Mouse (Mus musculus): Measurements from ENCODE around the gene Lman1l. TPM values are rescaled to one million over a fixed set of nuclear protein-coding genes. Genes with fewer than 3 reads are reported as not detected.
A peak's percentile ranks its signal among the peaks of the same experiment; 100 is the strongest.

Gene Lman1l
- polyA plus RNA-seq, 1 experiment = not detected

DNA sequence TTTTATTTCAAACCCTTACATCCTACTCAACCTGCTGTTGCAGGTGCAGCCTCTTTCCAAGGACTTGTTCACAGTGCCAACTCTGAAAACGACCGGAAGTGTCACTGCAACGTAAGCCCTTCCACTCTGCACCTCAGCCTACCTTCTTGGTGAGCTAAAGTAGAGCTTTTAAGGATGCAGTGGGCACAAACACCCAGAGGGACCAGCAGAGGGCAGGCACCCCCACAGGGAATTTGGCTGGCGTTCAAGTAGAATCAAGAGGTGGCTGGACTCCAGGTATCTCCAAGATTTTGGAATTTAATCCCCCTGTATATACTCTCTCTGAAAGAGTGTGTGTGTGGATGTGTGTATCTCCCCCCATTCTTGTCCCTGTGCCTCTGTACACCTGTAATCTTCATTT lies 37.3 kb upstream of the Lman1l start:
- Histone ChIP-seq H3K4me3 (ENCODE audit: insufficient read depth, low read length) (no peak overlapping the region), H3K4me1 (ENCODE audit: control insufficient read depth, insufficient read depth, low read length) (peaks cover 13% of the 10 kb centered on the region), H3K27ac (ENCODE audit: insufficient read depth, low read depth, low read length) (no peak overlapping the region)
- TF ChIP-seq CTCF (IDR thresholded peaks at IDR 0.05; ENCODE audit: low read depth, low read length) (no peak), POLR2A (IDR thresholded peaks at IDR 0.05; ENCODE audit: borderline replicate concordance, low read depth, low read length) (no peak)

DNA sequence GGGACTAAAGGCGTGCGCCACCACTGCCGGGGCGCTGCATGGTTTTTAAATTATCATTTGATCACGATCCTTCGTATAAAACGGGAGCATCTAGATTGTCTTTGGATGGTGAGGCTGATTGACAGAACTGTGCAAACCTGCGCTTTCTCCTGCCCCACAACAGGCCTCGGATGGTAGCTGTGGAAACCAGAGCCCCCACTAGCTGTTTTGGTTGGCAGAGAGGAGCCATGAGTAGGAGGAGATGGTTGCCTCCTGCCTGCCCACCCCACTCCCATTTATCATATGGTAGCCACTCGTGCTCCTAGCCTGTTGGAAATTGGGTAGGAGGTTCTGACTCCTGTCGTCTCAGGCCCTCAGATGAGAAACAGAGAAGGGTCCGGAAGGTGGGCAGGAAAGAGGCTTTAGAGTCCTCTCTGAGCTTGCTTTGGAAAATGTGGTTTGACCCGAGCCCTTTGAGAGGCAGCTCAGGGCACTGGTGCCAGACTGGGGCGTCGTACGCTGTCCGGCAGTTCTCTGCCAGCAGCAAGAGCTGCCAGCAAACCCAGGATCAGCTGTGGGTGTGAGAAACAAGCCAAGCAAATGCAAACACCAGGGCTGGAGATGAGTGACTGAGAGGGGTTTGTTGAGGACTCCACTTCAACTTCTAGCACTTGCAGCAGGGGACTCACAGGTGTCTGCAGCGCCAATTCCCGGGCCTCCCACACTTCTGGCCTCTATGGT lies 36.2 kb upstream of the Lman1l start:
- Histone ChIP-seq H3K27ac (ENCODE audit: insufficient read depth, low read depth, low read length) (no peak overlapping the region), H3K4me3 (ENCODE audit: insufficient read depth, low read length) (no peak overlapping the region), H3K4me1 (ENCODE audit: control insufficient read depth, insufficient read depth, low read length) (peaks cover 21% of the 10 kb centered on the region)
- TF ChIP-seq CTCF (IDR thresholded peaks at IDR 0.05; ENCODE audit: low read depth, low read length) (no peak), POLR2A (IDR thresholded peaks at IDR 0.05; ENCODE audit: borderline replicate concordance, low read depth, low read length) (no peak)

DNA sequence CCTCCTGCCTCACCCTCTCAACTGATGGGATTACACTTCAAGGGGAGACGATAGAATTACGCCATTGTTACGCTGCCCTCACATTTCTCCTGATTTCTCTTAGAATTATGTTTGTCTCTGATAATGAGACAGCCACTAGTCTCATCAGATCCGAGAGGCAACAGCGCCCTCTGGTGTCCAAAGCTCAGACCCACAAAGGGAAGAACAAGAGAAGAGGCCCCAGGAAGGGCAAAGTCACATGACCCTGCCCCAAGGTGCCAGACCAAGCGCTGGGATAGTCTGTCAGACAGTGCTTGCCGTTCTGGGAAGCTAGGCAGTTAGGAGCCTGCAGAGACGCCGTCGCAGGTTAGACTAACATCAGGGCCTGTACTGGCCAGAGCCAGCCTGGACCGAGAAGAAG lies 35.2 kb upstream of the Lman1l start:
- Histone ChIP-seq H3K27ac (ENCODE audit: insufficient read depth, low read depth, low read length) (no peak overlapping the region), H3K4me3 (ENCODE audit: insufficient read depth, low read length) (peak overlapping the region; percentile 11; the same call in 1 of the 2 replicates), H3K4me1 (ENCODE audit: control insufficient read depth, insufficient read depth, low read length) (peaks cover 29% of the 10 kb centered on the region)
- TF ChIP-seq POLR2A (IDR thresholded peaks at IDR 0.05; ENCODE audit: borderline replicate concordance, low read depth, low read length) (no peak), CTCF (IDR thresholded peaks at IDR 0.05; ENCODE audit: low read depth, low read length) (peak; percentile 71)

DNA sequence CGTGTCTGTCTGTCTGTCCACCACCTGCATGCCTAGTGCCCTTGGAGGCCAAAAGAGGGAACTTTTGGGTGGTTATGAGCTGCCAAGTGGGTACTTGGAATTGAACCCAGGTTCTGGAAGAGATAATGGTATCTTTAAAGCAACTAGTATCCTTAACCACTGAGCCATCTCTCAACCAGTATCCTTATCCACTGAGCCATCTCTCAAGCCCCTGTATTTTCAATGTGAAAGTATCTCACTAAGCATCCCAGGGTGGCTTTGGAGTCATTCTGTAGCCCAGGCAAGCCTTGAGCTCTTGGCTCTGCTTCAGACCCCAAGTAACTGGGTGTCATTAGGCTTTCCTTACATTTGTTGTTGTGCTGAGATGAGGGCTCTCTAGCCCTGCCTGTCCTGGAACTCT lies 34.4 kb upstream of the Lman1l start:
- peaks cover 34% of the 10 kb centered on the region for H3K4me1 ChIP-seq (ENCODE audit: control insufficient read depth, insufficient read depth, low read length)

DNA sequence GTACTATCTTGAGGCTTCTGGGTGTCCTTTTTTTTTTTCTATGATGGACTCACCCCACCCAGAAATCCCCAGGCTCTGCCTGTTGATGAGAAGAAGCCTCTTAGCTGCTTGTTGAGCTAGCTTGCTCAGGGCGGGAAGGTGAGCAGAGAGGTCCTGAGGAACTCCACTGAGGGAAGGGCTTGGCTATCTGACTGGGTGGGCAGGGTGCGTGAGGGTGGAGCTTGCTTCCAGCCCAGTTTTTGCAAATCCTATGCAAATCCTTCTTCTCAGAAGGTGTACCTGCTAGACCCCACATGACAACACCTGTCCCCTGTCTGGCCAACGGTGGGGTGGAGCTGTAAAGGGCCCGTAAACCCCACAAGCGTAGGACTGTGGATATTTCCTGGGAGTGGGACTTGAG lies 32.7 kb upstream of the Lman1l start, which contains the start of gene Csk:
Csk (minus strand) TSS at position 349 of the 400 bp plus-strand sequence.
- H3K4me1 ChIP-seq (ENCODE audit: control insufficient read depth, insufficient read depth, low read length) = peaks cover 34% of the 10 kb centered on the region
- no peak within 1 kb of the TSS for H3K4me3 ChIP-seq (ENCODE audit: insufficient read depth, low read length)
- TF ChIP-seq POLR2A (IDR thresholded peaks at IDR 0.05; ENCODE audit: borderline replicate concordance, low read depth, low read length) (no peak), CTCF (IDR thresholded peaks at IDR 0.05; ENCODE audit: low read depth, low read length) (no peak)
- peak within 1 kb of the TSS; percentile 87 for H3K27ac ChIP-seq (ENCODE audit: insufficient read depth, low read depth, low read length)

More for the DNA sequence above, 34.4 kb upstream of the Lman1l start:
- Histone ChIP-seq H3K4me3 (ENCODE audit: insufficient read depth, low read length) (no peak overlapping the region), H3K27ac (ENCODE audit: insufficient read depth, low read depth, low read length) (no peak overlapping the region)
- TF ChIP-seq POLR2A (IDR thresholded peaks at IDR 0.05; ENCODE audit: borderline replicate concordance, low read depth, low read length) = no peak
- TF ChIP-seq CTCF (IDR thresholded peaks at IDR 0.05; ENCODE audit: low read depth, low read length) = no peak

DNA sequence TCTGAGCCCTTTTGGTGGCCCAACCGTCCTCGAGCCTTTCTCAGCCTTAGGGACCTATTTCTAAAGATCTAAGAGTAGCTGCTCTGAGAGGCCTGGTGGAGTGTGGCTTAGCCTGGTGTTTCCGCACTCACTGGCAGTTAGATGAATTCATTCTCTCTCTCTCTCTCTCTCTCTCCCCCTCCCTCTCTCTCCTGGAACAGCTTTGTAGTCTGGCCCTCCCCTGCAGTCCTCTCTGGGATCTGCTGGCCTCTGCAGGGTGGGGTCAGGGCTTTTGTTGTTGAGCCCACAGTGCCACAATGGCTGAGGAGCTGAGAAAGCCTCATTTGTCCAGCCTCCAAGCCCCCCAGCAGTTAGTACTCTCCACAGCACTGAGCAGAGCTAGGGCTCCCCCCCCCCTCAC lies 32.3 kb upstream of the Lman1l start:
- TF ChIP-seq CTCF (IDR thresholded peaks at IDR 0.05; ENCODE audit: low read depth, low read length) = no peak
- TF ChIP-seq POLR2A (IDR thresholded peaks at IDR 0.05; ENCODE audit: borderline replicate concordance, low read depth, low read length) = no peak
- no peak overlapping the region for H3K4me3 ChIP-seq (ENCODE audit: insufficient read depth, low read length)
- H3K27ac ChIP-seq (ENCODE audit: insufficient read depth, low read depth, low read length) = peak overlapping the region; percentile 87
- H3K4me1 ChIP-seq (ENCODE audit: control insufficient read depth, insufficient read depth, low read length) = peaks cover 36% of the 10 kb centered on the region

DNA sequence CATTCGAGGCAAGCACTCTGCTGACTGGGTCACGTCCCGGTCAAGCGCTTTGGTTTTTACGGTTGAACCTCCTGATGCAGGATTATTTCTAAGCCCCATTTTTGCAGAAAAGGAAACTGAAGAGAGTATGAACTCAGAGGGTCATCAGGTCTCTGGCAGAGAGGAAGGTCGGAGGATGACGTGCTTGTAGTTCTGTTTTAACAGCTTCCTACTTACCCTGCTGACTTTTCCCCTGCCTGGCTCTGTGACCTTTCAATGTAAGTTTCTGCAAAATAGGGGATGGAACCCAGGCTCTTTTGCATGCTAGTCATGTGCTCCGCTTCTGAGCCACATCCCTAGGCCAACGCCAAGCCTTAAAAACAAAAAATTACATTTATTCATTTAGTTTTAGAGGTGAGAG lies 31.8 kb upstream of the Lman1l start:
- TF ChIP-seq CTCF (IDR thresholded peaks at IDR 0.05; ENCODE audit: low read depth, low read length) = no peak
- TF ChIP-seq POLR2A (IDR thresholded peaks at IDR 0.05; ENCODE audit: borderline replicate concordance, low read depth, low read length) = no peak
- Histone ChIP-seq H3K27ac (ENCODE audit: insufficient read depth, low read depth, low read length) (peak overlapping the region; percentile 91), H3K4me1 (ENCODE audit: control insufficient read depth, insufficient read depth, low read length) (peaks cover 41% of the 10 kb centered on the region), H3K4me3 (ENCODE audit: insufficient read depth, low read length) (peak overlapping the region; percentile 3; the same call in 1 of the 2 replicates)

DNA sequence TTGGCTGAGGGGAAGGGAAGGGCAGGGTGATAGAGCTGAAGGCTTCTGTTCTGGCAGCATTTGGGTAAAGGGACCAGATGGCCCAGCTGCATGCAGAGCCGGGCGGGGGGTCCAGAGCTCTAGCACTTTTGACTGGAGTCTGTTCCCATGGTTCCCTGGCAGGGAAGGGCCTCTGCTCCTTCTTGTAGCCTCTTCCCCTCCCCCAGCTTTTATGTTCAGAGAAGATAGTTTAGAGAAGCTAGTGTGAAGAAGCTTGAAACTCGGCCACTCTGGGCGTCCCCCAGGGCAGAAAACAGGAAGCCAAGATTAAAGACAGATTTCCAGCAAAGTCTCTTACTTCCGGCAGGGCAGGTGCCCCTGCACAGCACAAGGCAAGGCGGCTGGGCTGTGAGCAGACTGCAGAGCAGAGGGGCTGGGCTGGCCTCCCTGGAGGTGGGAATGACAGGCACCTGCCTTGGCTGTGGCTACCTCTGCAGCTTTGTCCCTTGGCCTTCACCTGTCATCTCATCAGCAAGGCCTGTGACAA lies 30.3 kb upstream of the Lman1l start:
- Histone ChIP-seq H3K27ac (ENCODE audit: insufficient read depth, low read depth, low read length) (peak overlapping the region; percentile 91), H3K4me3 (ENCODE audit: insufficient read depth, low read length) (peak overlapping the region; percentile 48), H3K4me1 (ENCODE audit: control insufficient read depth, insufficient read depth, low read length) (peaks cover 48% of the 10 kb centered on the region)
- TF ChIP-seq CTCF (IDR thresholded peaks at IDR 0.05; ENCODE audit: low read depth, low read length) = no peak
- no peak for TF ChIP-seq POLR2A (IDR thresholded peaks at IDR 0.05; ENCODE audit: borderline replicate concordance, low read depth, low read length)

DNA sequence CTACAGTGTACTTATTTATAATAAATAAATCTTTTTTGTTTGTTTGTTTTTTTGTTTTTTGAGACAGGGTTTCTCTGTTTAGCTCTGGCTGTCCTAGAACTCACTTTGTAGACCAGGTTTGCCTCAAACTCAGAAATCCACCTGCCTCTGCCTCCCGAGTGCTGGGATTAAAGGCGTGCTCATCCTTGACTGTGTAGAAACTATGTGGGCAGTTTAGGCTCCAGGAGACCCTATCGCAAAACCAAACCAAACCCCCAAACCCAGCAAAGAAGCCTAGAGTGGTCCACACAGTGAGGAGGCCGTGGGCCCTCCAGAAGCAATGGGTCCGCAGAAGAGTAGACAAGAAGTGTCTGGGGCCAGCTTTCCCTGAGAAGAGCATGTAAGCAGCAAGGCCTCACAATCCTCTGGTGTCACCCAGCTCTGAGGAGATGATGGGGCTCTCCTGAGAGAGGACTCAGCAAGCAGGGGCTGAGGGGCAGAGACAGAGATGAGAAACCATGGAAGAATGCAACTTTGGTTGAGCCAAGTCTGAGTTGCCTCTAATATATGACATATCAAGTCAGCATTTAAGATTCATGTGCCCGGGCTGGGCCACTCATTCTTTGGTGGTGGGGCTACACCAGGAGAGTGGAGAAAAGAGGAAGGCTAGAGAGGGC lies 29.7 kb upstream of the Lman1l start:
- Histone ChIP-seq H3K4me3 (ENCODE audit: insufficient read depth, low read length) (no peak overlapping the region), H3K4me1 (ENCODE audit: control insufficient read depth, insufficient read depth, low read length) (peaks cover 48% of the 10 kb centered on the region), H3K27ac (ENCODE audit: insufficient read depth, low read depth, low read length) (peak overlapping the region; percentile 91)
- TF ChIP-seq POLR2A (IDR thresholded peaks at IDR 0.05; ENCODE audit: borderline replicate concordance, low read depth, low read length) (no peak), CTCF (IDR thresholded peaks at IDR 0.05; ENCODE audit: low read depth, low read length) (no peak)
